Mouse (Mus musculus): ENCODE results near the gene Amd1.

Gene Amd1

GRCm38 (mm10) chr10:40250969-40251368, 51.0 kb downstream of the Amd1 start:
- no peak for DNase-seq (ENCODE audit: low spot score)

- DNase-seq (ENCODE audit: low spot score), result no peak
These were observed 52.4 kb downstream of the Amd1 start for GRCm38 (mm10) chr10:40249625-40250024.

DNA sequence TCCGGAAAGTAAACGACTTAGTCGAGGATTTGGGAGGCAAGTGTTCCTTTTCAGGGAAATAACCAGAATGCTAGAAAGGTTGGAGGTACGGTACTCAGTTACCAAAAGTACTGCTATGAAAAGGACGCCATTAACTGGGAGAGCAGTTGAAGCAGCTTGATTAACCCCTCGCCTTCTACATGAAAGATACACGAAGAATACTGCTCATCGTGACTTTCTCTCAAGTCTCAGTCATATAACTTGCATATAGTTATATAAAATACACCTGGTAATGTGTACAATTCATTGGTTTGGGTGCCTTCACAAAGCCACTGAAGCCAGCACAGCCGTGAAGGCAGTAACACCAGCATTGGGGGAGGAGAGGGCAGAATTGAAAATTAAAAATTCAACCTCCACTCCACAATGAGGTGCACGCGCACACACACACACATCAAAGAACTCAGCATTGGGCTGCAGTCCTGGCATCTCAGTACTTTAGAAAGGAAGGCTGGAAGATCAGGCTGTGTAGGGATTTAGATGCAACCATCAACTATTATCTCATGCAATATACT, 54.7 kb downstream of the Amd1 start:
- no peak for DNase-seq (ENCODE audit: low spot score)

DNA sequence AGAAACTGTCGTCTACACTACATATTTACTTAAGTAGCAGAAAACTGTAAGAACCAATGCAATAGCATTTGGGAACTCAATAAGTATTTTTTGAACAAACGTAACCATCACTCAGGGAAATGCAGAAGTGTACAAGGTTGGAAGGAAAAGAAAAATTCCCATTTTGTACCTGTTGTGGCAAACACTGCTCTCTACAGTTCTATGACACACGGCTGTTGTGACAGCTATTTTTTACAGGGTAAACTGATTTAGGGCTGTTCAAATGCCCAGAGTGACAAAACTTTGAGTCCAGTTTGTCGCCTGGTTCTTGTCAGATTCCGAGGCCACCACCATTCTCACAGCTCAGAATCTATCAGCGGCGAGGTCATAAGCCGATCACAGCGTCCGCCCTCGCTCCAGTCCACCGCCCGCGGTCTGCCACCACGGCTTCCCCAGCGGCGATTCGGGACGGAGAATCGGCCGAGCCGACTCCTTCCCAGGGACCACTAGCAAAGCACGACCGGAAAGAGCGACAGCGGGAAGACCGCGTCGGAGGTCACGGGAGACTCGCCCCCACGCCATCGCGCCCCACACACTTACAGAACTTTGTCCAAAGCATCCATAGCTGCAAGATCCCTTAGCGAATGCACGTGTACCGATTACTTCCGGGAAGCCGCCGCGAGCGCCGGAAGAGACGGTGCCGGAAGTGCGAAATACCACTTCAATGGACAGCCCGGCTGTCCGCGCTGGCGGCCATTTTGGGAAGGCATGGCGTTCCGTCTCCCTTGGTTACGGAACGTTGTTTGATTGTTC, 55.4 kb downstream of the Amd1 start, which contains the start of gene Rpf2:
Gene Rpf2, minus strand, starts transcription at position 663 of the 792 bp plus-strand sequence.
- peak; percentile 74 for DNase-seq (ENCODE audit: low spot score)

DNA sequence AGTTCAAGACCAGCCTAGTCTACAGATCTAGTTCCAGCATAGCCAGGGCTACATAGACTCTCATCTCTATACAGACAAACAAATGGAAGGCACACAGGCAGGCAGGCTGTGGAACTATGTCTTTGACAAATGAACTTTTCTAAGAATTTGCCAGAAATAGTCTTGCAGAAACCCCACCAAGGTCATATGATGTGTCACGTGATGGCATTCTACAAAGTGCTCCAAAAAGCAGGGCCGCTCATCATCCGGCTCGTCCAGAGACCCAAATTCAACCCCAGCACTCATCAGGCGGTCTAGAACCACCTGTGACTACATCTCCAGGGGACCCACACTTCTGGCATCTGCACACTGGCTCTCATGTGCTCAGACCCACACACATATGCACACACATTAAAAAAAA, 64.2 kb downstream of the Amd1 start:
- no peak for DNase-seq (ENCODE audit: low spot score)
